Mouse (Mus musculus): ENCODE data around the gene Snurf. TPM values are rescaled to one million over a fixed set of nuclear protein-coding genes. Genes with fewer than 3 reads are reported as not detected.

Gene Snurf
- polyA plus RNA-seq, 1 experiment from 2014 or later = 702 TPM

Other genes with a start within 250 kb of the Snurf start
- gene Gm38393, start within 50 bp of the Snurf start, polyA plus RNA-seq (2015; fragmentation: Nextera tagmentation; extraction: Ambion mirVana) = 3.0 and 3.6 TPM in 2 replicates
- gene Snrpn, start 135.2 kb upstream of the Snurf start, polyA plus RNA-seq (2015; fragmentation: Nextera tagmentation; extraction: Ambion mirVana) = 940 and 944 TPM in 2 replicates